Mouse (Mus musculus) ES-Bruce4 (cell line): ENCODE results near the gene Ndn. TPM values are rescaled to one million over a fixed set of nuclear protein-coding genes. Genes with fewer than 3 reads are reported as not detected.

Source experiments
- H3K27ac ChIP-seq: 2 replicates; pipeline ENCODE4 v1.5.1; 2012; ENCODE audit warnings: low read length, inconsistent platforms; ENCODE audit not compliant: insufficient read depth
- H3K27me3 ChIP-seq: 2 replicates; pipeline ENCODE4 v1.6.1; 2012; ENCODE audit warnings: mild to moderate bottlenecking, low read length, inconsistent platforms; ENCODE audit not compliant: control insufficient read depth, poor library complexity, insufficient read depth, severe bottlenecking
- H3K36me3 ChIP-seq: 2 replicates; pipeline ENCODE4 v1.6.1; 2012; ENCODE audit warnings: inconsistent platforms, mild to moderate bottlenecking, low read length, moderate library complexity; ENCODE audit not compliant: control insufficient read depth, poor library complexity, insufficient read depth, severe bottlenecking
- H3K4me1 ChIP-seq: one replicate; pipeline ENCODE4 v1.8.1; 2011; ENCODE audit warnings: low read length; ENCODE audit not compliant: control insufficient read depth, insufficient read depth
- H3K4me3 ChIP-seq: 2 replicates; pipeline ENCODE4 v1.5.1; 2011; ENCODE audit warnings: low read depth, mild to moderate bottlenecking, low read length
- H3K9ac ChIP-seq: 2 replicates; pipeline ENCODE4 v1.6.1; 2012; ENCODE audit warnings: low read depth, mild to moderate bottlenecking, inconsistent platforms; ENCODE audit not compliant: poor library complexity, severe bottlenecking
- H3K9me3 ChIP-seq: replicated peaks from 2 replicates; pipeline ENCODE4 v1.6.1; 2012; ENCODE audit warnings: mild to moderate bottlenecking, low read length, inconsistent platforms; ENCODE audit not compliant: control insufficient read depth, poor library complexity, insufficient read depth, severe bottlenecking
- CTCF ChIP-seq: IDR thresholded peaks from one replicate; pipeline ENCODE4 v1.8.1; 2011; ENCODE audit warnings: low read depth, low read length
- EP300 ChIP-seq: IDR thresholded peaks from 2 replicates; pipeline ENCODE4 v1.6.1; 2011; ENCODE audit warnings: low read depth, low read length; ENCODE audit not compliant: insufficient read depth
- POLR2A ChIP-seq: IDR thresholded peaks from one replicate; pipeline ENCODE4 v1.8.1; 2011; ENCODE audit warnings: low read length; ENCODE audit not compliant: insufficient read depth
- polyA plus RNA-seq: library from polyadenylated mRNA; stranded (reverse); fragments of >200 nt; gene quantifications from 2 replicates; pipeline ENCODE4 v1.2.4, GENCODE M21; 2011; ENCODE audit warnings: low read depth; ENCODE audit not compliant: missing spikeins, insufficient read depth, insufficient read length

Gene Ndn
- 2.7 and 3.6 TPM in 2 replicates for polyA plus RNA-seq

GRCm38 (mm10) chr7:62346269-62346668 is at the start of gene Ndn:
Ndn (plus strand) TSS chr7:62346569.
- H3K9me3 ChIP-seq = no peaks in the 10 kb centered on the region
- no peak within 1 kb of the TSS for H3K9ac ChIP-seq
- H3K4me3 ChIP-seq = no peak within 1 kb of the TSS
- H3K4me1 ChIP-seq = no peaks in the 10 kb centered on the region
- H3K27me3 ChIP-seq = no peaks in the 10 kb centered on the region
- no peak within 1 kb of the TSS for H3K27ac ChIP-seq
- no peak for TF ChIP-seq POLR2A
- no peak for TF ChIP-seq CTCF
- TF ChIP-seq EP300 = no peak
- H3K36me3 ChIP-seq = no peaks in the 10 kb centered on the region

- no peak overlapping the region for H3K9ac ChIP-seq
- no peaks in the 10 kb centered on the region for H3K27me3 ChIP-seq
- TF ChIP-seq CTCF (no peak), EP300 (no peak), POLR2A (no peak)
- no peaks in the 10 kb centered on the region for H3K36me3 ChIP-seq
- no peaks in the 10 kb centered on the region for H3K4me1 ChIP-seq
- H3K27ac ChIP-seq = no peak overlapping the region
- no peak overlapping the region for H3K4me3 ChIP-seq
- no peaks in the 10 kb centered on the region for H3K9me3 ChIP-seq
These were observed 43.9 kb upstream of the Ndn start for GRCm38 (mm10) chr7:62302451-62302850.

GRCm38 (mm10) chr7:62306896-62307614 is 39.3 kb upstream of the Ndn start:
- no peaks in the 10 kb centered on the region for H3K36me3 ChIP-seq
- no peak overlapping the region for H3K9ac ChIP-seq
- no peaks in the 10 kb centered on the region for H3K4me1 ChIP-seq
- H3K27ac ChIP-seq = no peak overlapping the region
- TF ChIP-seq CTCF (no peak), POLR2A (no peak), EP300 (no peak)
- H3K9me3 ChIP-seq = no peaks in the 10 kb centered on the region
- no peak overlapping the region for H3K4me3 ChIP-seq
- H3K27me3 ChIP-seq = no peaks in the 10 kb centered on the region

- no peaks in the 10 kb centered on the region for H3K27me3 ChIP-seq
- no peak overlapping the region for H3K27ac ChIP-seq
- no peaks in the 10 kb centered on the region for H3K36me3 ChIP-seq
- no peak overlapping the region for H3K4me3 ChIP-seq
- H3K9me3 ChIP-seq = no peaks in the 10 kb centered on the region
- no peak for TF ChIP-seq POLR2A
- TF ChIP-seq EP300 = no peak
- TF ChIP-seq CTCF = no peak
- H3K9ac ChIP-seq = no peak overlapping the region
- H3K4me1 ChIP-seq = no peaks in the 10 kb centered on the region
These were observed 29.6 kb upstream of the Ndn start for GRCm38 (mm10) chr7:62316793-62317192.

- no peak overlapping the region for H3K4me3 ChIP-seq
- no peak overlapping the region for H3K27ac ChIP-seq
- H3K27me3 ChIP-seq = no peaks in the 10 kb centered on the region
- no peak overlapping the region for H3K9ac ChIP-seq
- TF ChIP-seq EP300 (no peak), CTCF (no peak), POLR2A (no peak)
- no peaks in the 10 kb centered on the region for H3K9me3 ChIP-seq
- no peaks in the 10 kb centered on the region for H3K4me1 ChIP-seq
- H3K36me3 ChIP-seq = no peaks in the 10 kb centered on the region
These were observed 958 bp upstream of the Ndn start for GRCm38 (mm10) chr7:62345411-62345810.

GRCm38 (mm10) chr7:62348106-62348803 is 1.9 kb downstream of the Ndn start:
- no peaks in the 10 kb centered on the region for H3K4me1 ChIP-seq
- no peak overlapping the region for H3K27ac ChIP-seq
- H3K4me3 ChIP-seq = peak overlapping the region; percentile 94
- H3K9ac ChIP-seq = peak overlapping the region; percentile 23
- H3K27me3 ChIP-seq = no peaks in the 10 kb centered on the region
- no peaks in the 10 kb centered on the region for H3K36me3 ChIP-seq
- no peaks in the 10 kb centered on the region for H3K9me3 ChIP-seq
- TF ChIP-seq POLR2A = no peak
- no peak for TF ChIP-seq EP300
- TF ChIP-seq CTCF = no peak
